ENCODE assay signal across 12 mouse cellular contexts in the genomic region with DNA sequence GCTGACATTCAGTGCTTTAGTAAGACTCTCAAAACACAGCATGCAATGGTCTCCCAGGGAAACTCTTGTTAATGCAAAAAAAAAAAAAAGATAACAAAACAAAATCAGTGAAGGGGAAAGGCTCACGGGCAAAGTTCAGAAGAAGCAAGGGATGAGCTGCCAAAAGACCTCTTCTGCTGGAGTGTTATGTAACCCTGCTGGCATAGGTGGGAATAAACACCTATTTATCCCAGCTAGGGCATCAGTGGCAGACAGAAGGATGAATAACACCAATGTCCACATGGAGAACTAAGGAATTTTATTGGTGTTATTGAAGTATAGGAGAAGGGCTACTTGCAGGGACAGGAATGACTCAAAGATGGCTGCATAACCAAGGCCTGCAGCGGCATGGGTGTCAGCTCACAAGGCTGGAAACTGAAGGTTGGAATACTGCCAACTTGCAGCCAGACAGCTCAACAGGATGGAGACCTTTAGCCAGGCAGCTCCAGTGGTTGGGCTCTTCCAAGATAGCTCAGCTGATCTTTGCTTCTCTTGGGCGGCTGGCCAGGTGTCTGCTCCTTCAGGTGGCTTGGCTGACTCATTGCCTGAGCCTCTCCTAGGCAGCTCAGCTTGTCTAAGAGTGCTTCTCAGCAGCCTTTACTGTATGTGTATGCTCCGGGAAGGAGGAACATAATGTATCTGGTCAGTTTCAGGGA. TPM values are rescaled to one million over a fixed set of nuclear protein-coding genes. Genes with fewer than 3 reads are reported as not detected.
DNase-seq lines count a peak whose midpoint lies in the region; ATAC-seq and TF ChIP-seq lines count a peak whose summit lies in the region.
"Had no signal": no experiment of that assay in that cellular context is flagged by ENCODE, and none has a peak within 500 bp of the region (broad histone marks: within the 10 kb centered on the region; RNA-seq: fewer than 3 reads in every experiment).

No protein-coding gene starts in this region.

- no peak overlapping the region for H3K9ac ChIP-seq in hindbrain, embryonic 12.5 days
- H3K9ac ChIP-seq: liver, embryonic 12.5 days; midbrain, embryonic 13.5 days had no signal

- 47% methylated on average over 4 of the region's 4 CpGs for WGBS in cerebellum, adult 2 months
- WGBS in hindbrain, embryonic 10.5 days, result 76% methylated on average over 4 of the region's 4 CpGs
- WGBS in hindbrain, embryonic 12.5 days, result 72% methylated on average over 4 of the region's 4 CpGs
- WGBS in kidney, adult 2 months, result 45% methylated on average over 4 of the region's 4 CpGs

- no peaks in the 10 kb centered on the region for H3K27me3 ChIP-seq in cerebellum, adult 2 months (ENCODE audit: control insufficient read depth, insufficient read depth, low read length)
- no peaks in the 10 kb centered on the region for H3K27me3 ChIP-seq in hindbrain, embryonic 10.5 days (ENCODE audit: insufficient read depth, poor library complexity, severe bottlenecking)
- H3K27me3 ChIP-seq in hindbrain, embryonic 12.5 days, result no peaks in the 10 kb centered on the region
- H3K27me3 ChIP-seq in kidney, adult 2 months (replicated peaks; ENCODE audit: control insufficient read depth, insufficient read depth, low read length), result no peaks in the 10 kb centered on the region
- H3K27me3 ChIP-seq: liver, embryonic 12.5 days; midbrain, embryonic 13.5 days had no signal

- no peak for ATAC-seq in hindbrain, embryonic 12.5 days (ENCODE audit: low FRiP score)
- no peak for ATAC-seq in erythroid progenitor cell, adult 5-6 weeks (replicated peaks; ENCODE audit: low FRiP score, poor library complexity, severe bottlenecking)
- ATAC-seq: liver, embryonic 12.5 days; midbrain, embryonic 13.5 days had no signal

- H3K4me1 ChIP-seq in cerebellum, adult 2 months (ENCODE audit: control insufficient read depth, insufficient read depth, low read length), result peaks cover 11% of the 10 kb centered on the region
- peaks cover 27% of the 10 kb centered on the region for H3K4me1 ChIP-seq in hindbrain, embryonic 10.5 days (replicated peaks)
- 0 out of 2 replicates have a peak, but pooled peaks cover 4% of the 10 kb centered on the region for H3K4me1 ChIP-seq in hindbrain, embryonic 12.5 days
- peaks cover 12% of the 10 kb centered on the region; the same call in 1 of the 2 replicates for H3K4me1 ChIP-seq in kidney, adult 2 months (ENCODE audit: control insufficient read depth, insufficient read depth, low read length)
- H3K4me1 ChIP-seq: liver, embryonic 12.5 days had no signal

- peaks cover 20% of the 10 kb centered on the region for H3K36me3 ChIP-seq in hindbrain, embryonic 10.5 days
- 0 out of 2 replicates have a peak, but pooled peaks cover 15% of the 10 kb centered on the region for H3K36me3 ChIP-seq in hindbrain, embryonic 12.5 days
- no peaks in the 10 kb centered on the region; the same call in 1 of the 2 replicates for H3K36me3 ChIP-seq in kidney, adult 2 months (ENCODE audit: control insufficient read depth, insufficient read depth, low read length)
- H3K36me3 ChIP-seq: liver, embryonic 12.5 days had no signal

- DNase-seq in cerebellum, adult 2 months, result peak; percentile 29 to 30
- DNase-seq in cerebellum, adult 9-10 months, result no peak
- no peak for DNase-seq in hindbrain, embryonic 10.5 days (ENCODE audit: low spot score)
- peak; percentile 3 for DNase-seq in 416B (ENCODE audit: low read depth)
- DNase-seq in kidney, adult 2 months, result peak; percentile 92
- DNase-seq in T-cell, adult 2 months (ENCODE audit: low spot score), result no peak
- DNase-seq: cerebellum, adult 11 months; heart, adult 2 months had no signal

- no peak for TF ChIP-seq CTCF in cerebellum, adult 2 months (IDR thresholded peaks at IDR 0.05; ENCODE audit: borderline replicate concordance, insufficient read depth, low read depth, low read length)
- TF ChIP-seq CTCF in kidney, adult 2 months (conservative IDR thresholded peaks at IDR 0.05; ENCODE audit: insufficient read depth, insufficient read length, low read depth, low read length), result no peak

- no peak overlapping the region for H3K4me2 ChIP-seq in hindbrain, embryonic 12.5 days (replicated peaks)
- H3K4me2 ChIP-seq: liver, embryonic 12.5 days; midbrain, embryonic 13.5 days had no signal

- H3K27ac ChIP-seq in cerebellum, adult 2 months (ENCODE audit: insufficient read depth, low read length), result no peak overlapping the region
- H3K27ac ChIP-seq in hindbrain, embryonic 10.5 days, result 0 out of 2 replicates have a peak overlapping the region, but pooled peaks have one; percentile 57
- H3K27ac ChIP-seq in hindbrain, embryonic 12.5 days, result no peak overlapping the region
- H3K27ac ChIP-seq in kidney, adult 2 months (ENCODE audit: insufficient read depth, low read depth, low read length), result peak overlapping the region; percentile 99
- H3K27ac ChIP-seq: heart, adult 2 months; liver, embryonic 12.5 days; midbrain, embryonic 13.5 days had no signal

- H3K4me3 ChIP-seq in cerebellum, adult 2 months (replicated peaks; ENCODE audit: insufficient read depth, low read depth, low read length), result no peak overlapping the region
- no peak overlapping the region for H3K4me3 ChIP-seq in hindbrain, embryonic 10.5 days
- H3K4me3 ChIP-seq in hindbrain, embryonic 12.5 days, result no peak overlapping the region
- H3K4me3 ChIP-seq in kidney, adult 2 months (ENCODE audit: insufficient read depth, low read depth, low read length), result no peak overlapping the region
- H3K4me3 ChIP-seq: heart, adult 2 months; liver, embryonic 12.5 days; midbrain, embryonic 13.5 days had no signal

- no peak for TF ChIP-seq POLR2A in cerebellum, adult 2 months (IDR thresholded peaks at IDR 0.05; ENCODE audit: borderline replicate concordance, insufficient read depth, low read length)
- TF ChIP-seq POLR2A in kidney, adult 2 months (IDR thresholded peaks at IDR 0.05; ENCODE audit: low read depth, low read length), result no peak

- H3K9me3 ChIP-seq in hindbrain, embryonic 10.5 days, result no peaks in the 10 kb centered on the region
- H3K9me3 ChIP-seq in hindbrain, embryonic 12.5 days (replicated peaks), result no peaks in the 10 kb centered on the region
- H3K9me3 ChIP-seq: liver, embryonic 12.5 days; midbrain, embryonic 13.5 days had no signal

RNA-seq across cellular contexts. Expression of a gene that starts 45.2 kb away (rescaled TPM):
- polyA plus RNA-seq in cerebellum, adult 2 months (2012; rRNA removed), result 52.2 and 55.9 TPM in 2 replicates
- polyA plus RNA-seq in hindbrain, embryonic 10.5 days (2016; fragmentation: Nextera tagmentation; extraction: Ambion mirVana), result 37.4 and 41.2 TPM in 2 replicates
- 39.0 and 40.2 TPM in 2 replicates for polyA plus RNA-seq in hindbrain, embryonic 12.5 days (2016; fragmentation: Nextera tagmentation; extraction: Ambion mirVana)
- 36.1 and 38.7 TPM in 2 replicates for polyA plus RNA-seq in kidney, adult 2 months (2012; rRNA removed)
- total RNA-seq in erythroid progenitor cell, adult 5-6 weeks (2015; ENCODE audit: low replicate concordance), result 4.2 and 4.7 TPM in 2 replicates
- total RNA-seq in erythroid progenitor cell, adult 5-6 weeks (2017; ENCODE audit: low replicate concordance), result 0.39 TPM in 1 of 2 replicates, not detected in the other

Comparison
In these comparisons a context has a peak if more than half of its experiments do, and no peak if none do; other contexts are left out.
1. DNase-seq: peak in cerebellum, adult 2 months (2 of 2), 416B (single experiment) and kidney, adult 2 months (single experiment); none in cerebellum, adult 9-10 months (single experiment), hindbrain, embryonic 10.5 days (single experiment) and T-cell, adult 2 months (single experiment).
2. H3K27ac ChIP-seq: peak in hindbrain, embryonic 10.5 days (single experiment) and kidney, adult 2 months (single experiment); none in cerebellum, adult 2 months (single experiment) and hindbrain, embryonic 12.5 days (single experiment).